Mouse (Mus musculus) liver, adult 2 months (tissue): ENCODE data around the gene Pola2. TPM values are rescaled to one million over a fixed set of nuclear protein-coding genes. Genes with fewer than 3 reads are reported as not detected.

Experiments
- DNase-seq: peaks from one replicate; pipeline ENCODE4 v3.0.0-alpha.2; 2011; ENCODE audit warnings: low read depth, low spot score; ENCODE audit errors: extremely low read depth
- H3K27ac ChIP-seq: fragments of 200-500 bp; replicated peaks from 2 replicates; pipeline ENCODE4 v1.5.1; 2012; ENCODE audit warnings: low read depth, mild to moderate bottlenecking, control low read depth, inconsistent platforms, low read length; ENCODE audit not compliant: insufficient read depth
- H3K27me3 ChIP-seq: fragments of 200-500 bp; 2 replicates; pipeline ENCODE4 v1.6.1; 2012; ENCODE audit warnings: mild to moderate bottlenecking, moderate library complexity, low read length, inconsistent platforms; ENCODE audit not compliant: control insufficient read depth, insufficient read depth
- H3K36me3 ChIP-seq: fragments of 200-500 bp; 2 replicates; pipeline ENCODE4 v1.6.1; 2012; ENCODE audit warnings: low read length, inconsistent platforms; ENCODE audit not compliant: control insufficient read depth, insufficient read depth
- H3K4me1 ChIP-seq: fragments of 200-500 bp; 2 replicates; pipeline ENCODE4 v1.6.1; 2011; ENCODE audit warnings: low read length; ENCODE audit not compliant: control insufficient read depth, insufficient read depth
- H3K4me3 ChIP-seq: fragments of 200-500 bp; 2 replicates; pipeline ENCODE4 v1.5.1; 2011; ENCODE audit warnings: low read depth, mild to moderate bottlenecking, control low read depth, low read length, moderate library complexity; ENCODE audit not compliant: insufficient read depth
- H3K79me2 ChIP-seq: fragments of 200-500 bp; 2 replicates; pipeline ENCODE4 v1.6.1; 2012; ENCODE audit warnings: inconsistent platforms, mild to moderate bottlenecking, low read length, moderate library complexity; ENCODE audit not compliant: control insufficient read depth, insufficient read depth
- H3K9ac ChIP-seq: fragments of 200-500 bp; 2 replicates; pipeline ENCODE4 v1.6.1; 2012; ENCODE audit warnings: low read depth, mild to moderate bottlenecking, control low read depth, inconsistent platforms, low read length
- CTCF ChIP-seq: fragments of 200-500 bp; IDR thresholded peaks from 2 replicates; pipeline ENCODE4 v1.5.1; 2011; ENCODE audit warnings: low read depth, low read length, control low read depth
- POLR2A ChIP-seq: fragments of 200-500 bp; IDR thresholded peaks from 2 replicates; pipeline ENCODE4 v1.6.1; 2011; ENCODE audit warnings: low read length, control low read depth; ENCODE audit not compliant: insufficient read depth; ENCODE audit errors: extremely low read depth
- WGBS: fragments of 180-500 bp; shearing (Covaris S2); methylation state at CpG from one replicate; pipeline ENCODE4 v1.1.7; 2018; 5-methylcytosine and 5-hydroxymethylcytosine counted together
- polyA plus RNA-seq: library from polyadenylated mRNA; depleted of rRNA; stranded (reverse); fragments of >200 nt; gene quantifications from 2 replicates; pipeline ENCODE4 v1.2.3, GENCODE M21; 2012
- total RNA-seq: library from RNA; depleted of rRNA; stranded (reverse); fragments of >200 nt; gene quantifications from 2 replicates; pipeline ENCODE4 v1.2.3, GENCODE M21; 2014

Gene Pola2
- total and polyA plus RNA-seq, 2 experiments: 6.7 to 14.3 TPM

GRCm38 (mm10) chr19:5937095-5937835 is 26.7 kb downstream of the Pola2 start:
- no peak overlapping the region for H3K9ac ChIP-seq
- TF ChIP-seq POLR2A: no peak
- no peak for TF ChIP-seq CTCF
- H3K79me2 ChIP-seq: no peaks in the 10 kb centered on the region
- H3K36me3 ChIP-seq: no peaks in the 10 kb centered on the region
- no peak overlapping the region for H3K4me3 ChIP-seq
- no peak for DNase-seq
- peak overlapping the region; percentile 11; the same call in 1 of the 2 replicates for H3K27ac ChIP-seq
- 69% methylated on average over 21 of the region's 21 CpGs for WGBS
- H3K4me1 ChIP-seq: peaks cover 6% of the 10 kb centered on the region; the same call in 1 of the 2 replicates
- H3K27me3 ChIP-seq: no peaks in the 10 kb centered on the region

GRCm38 (mm10) chr19:5935691-5936090 is 28.3 kb downstream of the Pola2 start:
- 71% methylated on average over 5 of the region's 5 CpGs for WGBS

GRCm38 (mm10) chr19:5935266-5935665 is 28.7 kb downstream of the Pola2 start:
- H3K27ac ChIP-seq: peak overlapping the region; percentile 37

More at GRCm38 (mm10) chr19:5935691-5936090, 28.3 kb downstream of the Pola2 start:
- H3K36me3 ChIP-seq: no peaks in the 10 kb centered on the region
- no peaks in the 10 kb centered on the region for H3K79me2 ChIP-seq
- no peaks in the 10 kb centered on the region for H3K27me3 ChIP-seq
- no peak for TF ChIP-seq POLR2A
- TF ChIP-seq CTCF: no peak
- H3K27ac ChIP-seq: peak overlapping the region; percentile 37
- peaks cover 6% of the 10 kb centered on the region; the same call in 1 of the 2 replicates for H3K4me1 ChIP-seq
- H3K4me3 ChIP-seq: no peak overlapping the region
- DNase-seq: no peak
- no peak overlapping the region for H3K9ac ChIP-seq

GRCm38 (mm10) chr19:5929634-5930596 is 34.1 kb downstream of the Pola2 start:
- no peak overlapping the region for H3K4me3 ChIP-seq
- no peak for DNase-seq
- H3K27me3 ChIP-seq: no peaks in the 10 kb centered on the region
- no peak overlapping the region for H3K9ac ChIP-seq
- peak overlapping the region; percentile 67 for H3K27ac ChIP-seq
- no peak for TF ChIP-seq POLR2A
- TF ChIP-seq CTCF: no peak
- 0 out of 2 replicates have a peak, but pooled peaks cover 3% of the 10 kb centered on the region for H3K4me1 ChIP-seq
- H3K36me3 ChIP-seq: no peaks in the 10 kb centered on the region
- 73% methylated on average over 14 of the region's 14 CpGs for WGBS
- H3K79me2 ChIP-seq: no peaks in the 10 kb centered on the region

More at GRCm38 (mm10) chr19:5935266-5935665, 28.7 kb downstream of the Pola2 start:
- Histone ChIP-seq H3K9ac (no peak overlapping the region), H3K4me1 (peaks cover 4% of the 10 kb centered on the region; the same call in 1 of the 2 replicates), H3K36me3 (no peaks in the 10 kb centered on the region), H3K4me3 (no peak overlapping the region), H3K27me3 (no peaks in the 10 kb centered on the region), H3K79me2 (no peaks in the 10 kb centered on the region)
- TF ChIP-seq CTCF (no peak), POLR2A (no peak)
- no peak for DNase-seq
- 50% methylated on average over 3 of the region's 3 CpGs for WGBS

- no peak overlapping the region for H3K4me3 ChIP-seq
- no peak overlapping the region for H3K27ac ChIP-seq
- TF ChIP-seq POLR2A (no peak), CTCF (no peak)
- no peaks in the 10 kb centered on the region for H3K79me2 ChIP-seq
- no peaks in the 10 kb centered on the region for H3K36me3 ChIP-seq
- 0 out of 2 replicates have a peak, but pooled peaks cover 3% of the 10 kb centered on the region for H3K4me1 ChIP-seq
- no peaks in the 10 kb centered on the region for H3K27me3 ChIP-seq
- no peak for DNase-seq
- 67% methylated on average over 3 of the region's 3 CpGs for WGBS
- H3K9ac ChIP-seq: no peak overlapping the region
Measured at GRCm38 (mm10) chr19:5928546-5928945, 35.5 kb downstream of the Pola2 start.
